Mouse (Mus musculus) hindbrain, embryonic 12.5 days (tissue): Measurements from ENCODE around the gene Cxcl9. TPM values are rescaled to one million over a fixed set of nuclear protein-coding genes. Genes with fewer than 3 reads are reported as not detected.

Experiments
- ATAC-seq: fragments of 200-750 bp; cut with Nextera tagmentation; 2 replicates; pipeline ENCODE4 v1.8.0; 2017; ENCODE audit warnings: moderate TSS enrichment; ENCODE audit not compliant: low FRiP score
- H3K27ac ChIP-seq: fragments of 300-500 bp; sonication (generic); 2 replicates; pipeline ENCODE4 v1.5.1; 2016; ENCODE audit warnings: mild to moderate bottlenecking
- H3K27me3 ChIP-seq: fragments of 300-500 bp; sonication (generic); 2 replicates; pipeline ENCODE4 v1.6.1; 2016; ENCODE audit warnings: mild to moderate bottlenecking
- H3K36me3 ChIP-seq: fragments of 300-500 bp; sonication (generic); 2 replicates; pipeline ENCODE4 v1.6.1; 2016; ENCODE audit warnings: mild to moderate bottlenecking
- H3K4me1 ChIP-seq: fragments of 300-500 bp; sonication (generic); 2 replicates; pipeline ENCODE4 v1.6.1; 2016
- H3K4me2 ChIP-seq: fragments of 300-500 bp; sonication (generic); replicated peaks from 2 replicates; pipeline ENCODE4 v1.6.1; 2016; ENCODE audit warnings: mild to moderate bottlenecking
- H3K4me3 ChIP-seq: fragments of 300-500 bp; sonication (generic); 2 replicates; pipeline ENCODE4 v1.5.1; 2016; ENCODE audit warnings: mild to moderate bottlenecking
- H3K9ac ChIP-seq: fragments of 300-500 bp; sonication (generic); 2 replicates; pipeline ENCODE4 v1.6.1; 2016; ENCODE audit warnings: mild to moderate bottlenecking, moderate library complexity
- H3K9me3 ChIP-seq: fragments of 300-500 bp; sonication (generic); replicated peaks from 2 replicates; pipeline ENCODE4 v1.6.1; 2016; ENCODE audit warnings: mild to moderate bottlenecking
- WGBS: fragments of 180-500 bp; shearing (Covaris S2); methylation state at CpG from one replicate; pipeline ENCODE4 v1.1.7; 2016; 5-methylcytosine and 5-hydroxymethylcytosine counted together
- polyA plus RNA-seq: library from polyadenylated mRNA; unstranded; fragments of >200 nt; fragmentation: Nextera tagmentation; extraction: Ambion mirVana; gene quantifications from 2 replicates; pipeline ENCODE4 v1.2.1, GENCODE M21; 2016

The Cxcl9 gene
- polyA plus RNA-seq, 1 experiment from 2014 or later: not detected

- Histone ChIP-seq H3K9me3 (no peaks in the 10 kb centered on the region), H3K27me3 (no peaks in the 10 kb centered on the region), H3K9ac (no peak within 1 kb of the TSS), H3K36me3 (no peaks in the 10 kb centered on the region), H3K4me1 (no peaks in the 10 kb centered on the region), H3K27ac (no peak within 1 kb of the TSS), H3K4me3 (no peak within 1 kb of the TSS), H3K4me2 (no peak within 1 kb of the TSS)
- ATAC-seq: no peak
- 96% methylated on average over 17 of the region's 17 CpGs for WGBS
These were observed 3.9 kb upstream of the Cxcl9 start, which contains the start of gene Art3 for GRCm38 (mm10) chr5:92331635-92332338. Gene Art3 (plus strand): TSS chr5:92331827.

GRCm38 (mm10) chr5:92331122-92331521 lies 3.2 kb upstream of the Cxcl9 start:
- 90% methylated on average over 12 of the region's 12 CpGs for WGBS

GRCm38 (mm10) chr5:92327367-92327766 lies 512 bp downstream of the Cxcl9 start:
- H3K36me3 ChIP-seq: no peaks in the 10 kb centered on the region
- H3K27ac ChIP-seq: no peak overlapping the region
- H3K4me3 ChIP-seq: no peak overlapping the region
- no peaks in the 10 kb centered on the region for H3K9me3 ChIP-seq
- no peaks in the 10 kb centered on the region for H3K4me1 ChIP-seq
- no peak overlapping the region for H3K4me2 ChIP-seq
- no peaks in the 10 kb centered on the region for H3K27me3 ChIP-seq
- no peak overlapping the region for H3K9ac ChIP-seq
- ATAC-seq: no peak
- 82% methylated on average over 6 of the region's 6 CpGs for WGBS

More at GRCm38 (mm10) chr5:92331122-92331521, 3.2 kb upstream of the Cxcl9 start:
- no peak for ATAC-seq
- H3K9ac ChIP-seq: no peak overlapping the region
- H3K27ac ChIP-seq: no peak overlapping the region
- no peak overlapping the region for H3K4me2 ChIP-seq
- no peak overlapping the region for H3K4me3 ChIP-seq
- no peaks in the 10 kb centered on the region for H3K9me3 ChIP-seq
- H3K36me3 ChIP-seq: no peaks in the 10 kb centered on the region
- H3K27me3 ChIP-seq: no peaks in the 10 kb centered on the region
- H3K4me1 ChIP-seq: no peaks in the 10 kb centered on the region

- Histone ChIP-seq H3K4me3 (no peak overlapping the region), H3K9me3 (no peaks in the 10 kb centered on the region), H3K36me3 (no peaks in the 10 kb centered on the region), H3K9ac (no peak overlapping the region), H3K27ac (no peak overlapping the region), H3K27me3 (no peaks in the 10 kb centered on the region), H3K4me2 (no peak overlapping the region), H3K4me1 (no peaks in the 10 kb centered on the region)
- no peak for ATAC-seq
- 89% methylated on average over 5 of the region's 5 CpGs for WGBS
These were observed 4.6 kb downstream of the Cxcl9 start for GRCm38 (mm10) chr5:92323264-92323663.

- Histone ChIP-seq H3K4me1 (no peaks in the 10 kb centered on the region), H3K9me3 (no peaks in the 10 kb centered on the region), H3K4me2 (no peak overlapping the region), H3K27me3 (no peaks in the 10 kb centered on the region), H3K27ac (no peak overlapping the region), H3K36me3 (no peaks in the 10 kb centered on the region), H3K9ac (no peak overlapping the region), H3K4me3 (no peak overlapping the region)
- 82% methylated on average over 4 of the region's 4 CpGs for WGBS
- ATAC-seq: no peak
These were observed 5.3 kb downstream of the Cxcl9 start for GRCm38 (mm10) chr5:92322612-92323011.

- Histone ChIP-seq H3K27ac (no peak overlapping the region), H3K4me2 (no peak overlapping the region), H3K4me1 (no peaks in the 10 kb centered on the region), H3K27me3 (no peaks in the 10 kb centered on the region), H3K36me3 (no peaks in the 10 kb centered on the region), H3K9ac (no peak overlapping the region), H3K4me3 (no peak overlapping the region), H3K9me3 (no peaks in the 10 kb centered on the region)
- WGBS: 81% methylated on average over 8 of the region's 8 CpGs
- ATAC-seq: no peak
These were observed 6.1 kb downstream of the Cxcl9 start for GRCm38 (mm10) chr5:92321631-92322400.

- no peaks in the 10 kb centered on the region for H3K36me3 ChIP-seq
- WGBS: 94% methylated on average over 14 of the region's 14 CpGs
- H3K27ac ChIP-seq: no peak overlapping the region
- H3K27me3 ChIP-seq: no peaks in the 10 kb centered on the region
- no peaks in the 10 kb centered on the region for H3K9me3 ChIP-seq
- no peaks in the 10 kb centered on the region for H3K4me1 ChIP-seq
- no peak overlapping the region for H3K4me3 ChIP-seq
- ATAC-seq: no peak
- no peak overlapping the region for H3K9ac ChIP-seq
- no peak overlapping the region for H3K4me2 ChIP-seq
These were observed 9.3 kb downstream of the Cxcl9 start for GRCm38 (mm10) chr5:92318596-92318995.

- Histone ChIP-seq H3K4me3 (no peak overlapping the region), H3K4me2 (no peak overlapping the region), H3K36me3 (no peaks in the 10 kb centered on the region), H3K27me3 (no peaks in the 10 kb centered on the region), H3K4me1 (no peaks in the 10 kb centered on the region), H3K27ac (no peak overlapping the region), H3K9me3 (no peaks in the 10 kb centered on the region), H3K9ac (no peak overlapping the region)
- WGBS: 83% methylated on average over 6 of the region's 7 CpGs
- ATAC-seq: no peak
These were observed 9.8 kb downstream of the Cxcl9 start for GRCm38 (mm10) chr5:92318119-92318518.

GRCm38 (mm10) chr5:92313776-92314175 lies 14.1 kb downstream of the Cxcl9 start:
- Histone ChIP-seq H3K9me3 (no peaks in the 10 kb centered on the region), H3K27me3 (no peaks in the 10 kb centered on the region), H3K4me3 (no peak overlapping the region), H3K27ac (no peak overlapping the region), H3K36me3 (no peaks in the 10 kb centered on the region), H3K9ac (no peak overlapping the region), H3K4me1 (peaks cover 10% of the 10 kb centered on the region), H3K4me2 (no peak overlapping the region)
- ATAC-seq: no peak
- 75% methylated on average over 7 of the region's 7 CpGs for WGBS

- Histone ChIP-seq H3K4me2 (no peak overlapping the region), H3K9ac (no peak overlapping the region), H3K27ac (no peak overlapping the region), H3K27me3 (no peaks in the 10 kb centered on the region), H3K4me3 (no peak overlapping the region), H3K4me1 (peaks cover 16% of the 10 kb centered on the region), H3K9me3 (no peaks in the 10 kb centered on the region), H3K36me3 (no peaks in the 10 kb centered on the region)
- ATAC-seq: no peak
- 14% methylated on average over 13 of the region's 13 CpGs for WGBS
These were observed 15.7 kb downstream of the Cxcl9 start for GRCm38 (mm10) chr5:92312046-92312715.

GRCm38 (mm10) chr5:92309681-92310511 lies 18.0 kb downstream of the Cxcl9 start, which contains the start of gene Sdad1:
Gene Sdad1 (minus strand): TSS chr5:92310479.
- WGBS: 3% methylated on average over 41 of the region's 41 CpGs
- peak within 1 kb of the TSS; percentile 30; the same call in 1 of the 2 replicates for H3K27ac ChIP-seq

More at GRCm38 (mm10) chr5:92309681-92310511, 18.0 kb downstream of the Cxcl9 start, which contains the start of gene Sdad1:
- peak within 1 kb of the TSS; percentile 85 for H3K4me2 ChIP-seq
- H3K9ac ChIP-seq: peak within 1 kb of the TSS; percentile 70
- peak within 1 kb of the TSS; percentile 71 for H3K4me3 ChIP-seq
- no peaks in the 10 kb centered on the region for H3K9me3 ChIP-seq
- ATAC-seq: peak; percentile 95
- peaks cover 16% of the 10 kb centered on the region for H3K4me1 ChIP-seq
- no peaks in the 10 kb centered on the region for H3K27me3 ChIP-seq
- H3K36me3 ChIP-seq: peaks cover 8% of the 10 kb centered on the region
